Mouse (Mus musculus): ENCODE results near the gene Ldb3. TPM values are rescaled to one million over a fixed set of nuclear protein-coding genes. Genes with fewer than 3 reads are reported as not detected.

The Ldb3 gene
- polyA plus RNA-seq, 1 experiment from 2014 or later, result 15.2 TPM

DNA sequence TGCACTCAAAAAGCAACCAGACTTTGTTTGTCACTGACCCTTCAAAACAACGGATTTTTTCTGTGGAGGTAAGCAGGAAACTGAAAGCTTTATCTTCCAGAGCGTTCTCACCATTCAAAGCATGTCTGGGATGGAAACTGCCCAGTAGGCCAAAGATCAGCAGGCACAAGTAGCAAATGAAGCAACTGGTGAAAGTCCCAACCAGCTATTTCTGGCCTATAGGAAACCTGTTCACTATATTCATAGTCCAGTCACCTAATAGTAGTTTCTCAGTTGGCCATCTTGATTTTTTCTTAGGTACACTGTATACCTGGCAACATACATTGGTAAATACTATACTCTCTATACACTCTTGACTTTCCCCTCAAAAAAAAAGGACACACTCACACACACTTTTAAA, 98.6 kb downstream of the Ldb3 start:
- peak; percentile 62 for ATAC-seq
- peak overlapping the region; percentile 62 for H3K27ac ChIP-seq (ENCODE audit: low read depth, low read length)
- 26% methylated on average over 2 of the region's 2 CpGs for WGBS
- H3K4me2 ChIP-seq (replicated peaks; ENCODE audit: low read depth), result no peak overlapping the region
- peaks cover 17% of the 10 kb centered on the region for H3K4me1 ChIP-seq (replicated peaks; ENCODE audit: control insufficient read depth, insufficient read depth, low read length)
- H3K9ac ChIP-seq (ENCODE audit: low read depth, low read length), result no peak overlapping the region
- no peaks in the 10 kb centered on the region for H3K36me3 ChIP-seq (ENCODE audit: control insufficient read depth, insufficient read depth)
- H3K27me3 ChIP-seq (replicated peaks; ENCODE audit: control insufficient read depth, insufficient read depth, low read length), result no peaks in the 10 kb centered on the region
- no peak overlapping the region for H3K4me3 ChIP-seq (ENCODE audit: low read depth, low read length)
- TF ChIP-seq CTCF (IDR thresholded peaks at IDR 0.05; ENCODE audit: low read depth), result no peak
- H3K9me3 ChIP-seq (ENCODE audit: control insufficient read depth), result no peaks in the 10 kb centered on the region

DNA sequence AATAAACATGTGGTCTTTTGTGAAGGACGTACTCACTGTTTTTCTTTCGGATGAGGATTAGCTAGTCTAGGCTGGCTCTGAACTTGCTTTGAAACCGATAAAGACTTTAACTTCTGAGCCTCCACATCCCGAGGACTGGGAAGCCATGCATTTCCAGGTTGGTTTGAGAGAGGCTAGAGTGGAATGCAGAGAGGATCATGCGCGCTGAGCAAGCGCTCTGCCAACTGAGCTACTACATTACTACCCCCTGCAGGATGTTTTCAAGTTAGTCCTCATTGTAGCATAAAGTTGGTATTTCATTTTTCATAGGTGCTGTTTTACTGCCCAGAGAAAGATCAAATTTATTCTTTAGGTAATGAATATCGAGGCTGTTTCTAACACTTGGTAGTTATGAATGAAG, 102.3 kb downstream of the Ldb3 start:
- ATAC-seq, result no peak
- Histone ChIP-seq H3K36me3 (ENCODE audit: control insufficient read depth, insufficient read depth) (no peaks in the 10 kb centered on the region), H3K9me3 (ENCODE audit: control insufficient read depth) (no peaks in the 10 kb centered on the region), H3K4me1 (replicated peaks; ENCODE audit: control insufficient read depth, insufficient read depth, low read length) (peaks cover 17% of the 10 kb centered on the region), H3K27me3 (replicated peaks; ENCODE audit: control insufficient read depth, insufficient read depth, low read length) (no peaks in the 10 kb centered on the region), H3K4me2 (replicated peaks; ENCODE audit: low read depth) (no peak overlapping the region), H3K4me3 (ENCODE audit: low read depth, low read length) (no peak overlapping the region), H3K9ac (ENCODE audit: low read depth, low read length) (no peak overlapping the region), H3K27ac (ENCODE audit: low read depth, low read length) (no peak overlapping the region)
- WGBS, result 63% methylated on average over 8 of the region's 8 CpGs
- TF ChIP-seq CTCF (IDR thresholded peaks at IDR 0.05; ENCODE audit: low read depth), result peak; percentile 28; the same call in 1 of the 2 replicates

DNA sequence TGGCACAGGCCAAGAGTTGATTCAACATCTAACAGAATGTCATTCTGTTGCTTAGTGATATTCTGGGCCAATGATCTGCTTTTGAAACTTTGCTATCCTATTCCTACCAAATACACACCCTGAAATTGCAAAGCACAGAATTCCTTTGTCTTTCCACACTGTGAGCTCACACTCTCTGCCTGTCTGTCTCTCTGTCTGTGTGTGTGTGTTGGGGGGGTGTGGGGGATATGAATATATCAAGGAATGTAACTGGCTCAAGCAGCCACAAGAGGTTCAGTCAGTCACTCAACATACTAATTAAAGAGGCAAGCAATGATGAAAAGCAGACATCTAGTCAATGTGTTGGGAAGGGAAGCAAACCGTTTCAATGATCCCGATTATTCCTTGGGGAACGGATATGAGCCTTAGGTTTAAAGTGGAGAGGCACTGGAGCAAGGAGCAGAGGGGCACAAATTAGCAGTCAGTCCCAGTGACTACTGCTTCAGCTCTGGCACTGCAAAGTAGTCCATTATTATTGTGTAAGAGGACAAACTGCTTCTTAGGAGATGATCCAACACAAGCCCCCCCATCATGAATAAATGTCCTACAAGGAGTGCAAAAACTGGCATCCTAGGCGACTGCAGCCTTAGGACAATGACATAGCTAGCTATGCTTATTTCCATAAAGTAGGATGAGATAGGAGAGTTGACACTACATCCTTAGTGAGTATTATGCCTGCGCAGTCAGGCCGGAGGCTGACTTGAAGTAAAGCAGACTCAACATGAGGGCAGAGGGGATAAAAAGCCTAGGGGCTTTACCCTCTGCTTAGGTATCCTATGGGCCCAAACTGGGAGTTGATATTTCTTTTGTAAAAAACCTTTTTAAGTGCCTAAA, 104.8 kb downstream of the Ldb3 start:
- no peak overlapping the region for H3K9ac ChIP-seq (ENCODE audit: low read depth, low read length)
- no peaks in the 10 kb centered on the region for H3K9me3 ChIP-seq (ENCODE audit: control insufficient read depth)
- H3K4me3 ChIP-seq (ENCODE audit: low read depth, low read length), result no peak overlapping the region
- H3K4me1 ChIP-seq (replicated peaks; ENCODE audit: control insufficient read depth, insufficient read depth, low read length), result peaks cover 4% of the 10 kb centered on the region
- TF ChIP-seq CTCF (IDR thresholded peaks at IDR 0.05; ENCODE audit: low read depth), result no peak
- H3K27me3 ChIP-seq (replicated peaks; ENCODE audit: control insufficient read depth, insufficient read depth, low read length), result no peaks in the 10 kb centered on the region
- ATAC-seq, result no peak
- H3K4me2 ChIP-seq (replicated peaks; ENCODE audit: low read depth), result no peak overlapping the region
- H3K27ac ChIP-seq (ENCODE audit: low read depth, low read length), result no peak overlapping the region
- 77% methylated on average over 6 of the region's 6 CpGs for WGBS
- H3K36me3 ChIP-seq (ENCODE audit: control insufficient read depth, insufficient read depth), result no peaks in the 10 kb centered on the region

Other genes starting within 250 kb of the Ldb3 start
- not detected in 2 replicates for gene Fam25c, start 233.2 kb downstream of the Ldb3 start, polyA plus RNA-seq (2015; fragmentation: Nextera tagmentation; extraction: Ambion mirVana)
- 28.9 and 29.3 TPM in 2 replicates for gene Sncg, start 213.9 kb downstream of the Ldb3 start, polyA plus RNA-seq (2015; fragmentation: Nextera tagmentation; extraction: Ambion mirVana)
- gene Mmrn2, start 213.2 kb downstream of the Ldb3 start, polyA plus RNA-seq (2015; fragmentation: Nextera tagmentation; extraction: Ambion mirVana), result 5.6 and 5.7 TPM in 2 replicates
- 18.8 and 19.3 TPM in 2 replicates for gene Bmpr1a, start 85.3 kb downstream of the Ldb3 start, polyA plus RNA-seq (2015; fragmentation: Nextera tagmentation; extraction: Ambion mirVana)
- not detected in 2 replicates for gene 9230112D13Rik, start 65.9 kb downstream of the Ldb3 start, polyA plus RNA-seq (2015; fragmentation: Nextera tagmentation; extraction: Ambion mirVana)
- gene Opn4, start 11.5 kb upstream of the Ldb3 start, polyA plus RNA-seq (2015; fragmentation: Nextera tagmentation; extraction: Ambion mirVana), result 0.26 and 0.69 TPM in 2 replicates
- gene Wapl, start 85.2 kb upstream of the Ldb3 start, polyA plus RNA-seq (2015; fragmentation: Nextera tagmentation; extraction: Ambion mirVana), result 18.2 and 20.2 TPM in 2 replicates
- gene Grid1, start 231.4 kb upstream of the Ldb3 start, polyA plus RNA-seq (2015; fragmentation: Nextera tagmentation; extraction: Ambion mirVana), result 0.12 TPM in 2 replicates

All from intestine, postnatal 0 days (tissue).